ENCODE assay signal across 28 mouse cellular contexts in genomic region chr7:110750834-110751233, GRCm38 (mm10). TPM values are rescaled to one million over a fixed set of nuclear protein-coding genes. Genes with fewer than 3 reads are reported as not detected.
DNase-seq lines count a peak whose midpoint lies in the region; ATAC-seq lines count a peak whose summit lies in the region.
"Had no signal": no experiment of that assay in that cellular context is flagged by ENCODE, and none has a peak within 500 bp of the region (broad histone marks: within the 10 kb centered on the region; RNA-seq: fewer than 3 reads in every experiment).

No protein-coding gene starts in this region.

- H3K4me1 ChIP-seq in limb, embryonic 10.5 days = peaks cover 29% of the 10 kb centered on the region

- peak; percentile 41; the same call in 1 of the 2 replicates for ATAC-seq in frontal cortex, adult (ENCODE audit: low TSS enrichment)
- ATAC-seq: activated CD4-positive, CD25-positive, alpha-beta regulatory T cell, adult 4 months; CD4-positive, CD25-positive, alpha-beta regulatory T cell, adult 4 months; forebrain, embryonic 14.5 days; forebrain, embryonic 16.5 days; Patski had no signal

- 78% methylated on average over 4 of the region's 4 CpGs for WGBS in limb, embryonic 10.5 days

- H3K4me3 ChIP-seq in limb, embryonic 10.5 days = no peak overlapping the region
- H3K4me3 ChIP-seq: embryonic facial prominence, embryonic 13.5 days; embryonic facial prominence, embryonic 15.5 days; erythroblast, embryonic 14.5 days; forebrain, embryonic 10.5 days; forebrain, embryonic 12.5 days had no signal

- DNase-seq in frontal cortex, postnatal 25 days (ENCODE audit: low spot score in 2 of 2) = no peak
- DNase-seq in brain, adult 2 months (ENCODE audit: low read depth, low spot score) = peak; percentile 54
- no peak for DNase-seq in limb, embryonic 10.5 days (ENCODE audit: low spot score)
- DNase-seq in gastrocnemius, postnatal 4 days (ENCODE audit: low spot score in 2 of 2) = no peak
- DNase-seq in kidney, postnatal 14 days = no peak
- DNase-seq: adrenal gland, adult 8-10 months; adrenal gland, postnatal 14 days; adrenal gland, postnatal 36 days; B cell, adult 2 months; cerebellum, adult 11 months; cerebellum, adult 18-20 months; cerebellum, adult 8-10 months; cerebellum, adult 9-11 months; cerebellum, postnatal 14 days; cerebellum, postnatal 36 days had no signal

- H3K9me3 ChIP-seq in limb, embryonic 10.5 days (replicated peaks) = no peaks in the 10 kb centered on the region
- H3K9me3 ChIP-seq: embryonic facial prominence, embryonic 13.5 days; embryonic facial prominence, embryonic 15.5 days; forebrain, embryonic 10.5 days; forebrain, embryonic 12.5 days; G1E had no signal

- H3K36me3 ChIP-seq in limb, embryonic 10.5 days = no peaks in the 10 kb centered on the region
- H3K36me3 ChIP-seq: embryonic facial prominence, embryonic 13.5 days; embryonic facial prominence, embryonic 15.5 days; forebrain, embryonic 10.5 days; forebrain, embryonic 12.5 days; G1E had no signal

- H3K27ac ChIP-seq in limb, embryonic 10.5 days = peak overlapping the region; percentile 3; the same call in 1 of the 2 replicates
- H3K27ac ChIP-seq: embryonic facial prominence, embryonic 13.5 days; embryonic facial prominence, embryonic 15.5 days; forebrain, embryonic 10.5 days; forebrain, embryonic 12.5 days had no signal

- no peaks in the 10 kb centered on the region for H3K27me3 ChIP-seq in limb, embryonic 10.5 days (ENCODE audit: low read depth, poor library complexity, severe bottlenecking)
- H3K27me3 ChIP-seq: CH12.LX; embryonic facial prominence, embryonic 13.5 days; embryonic facial prominence, embryonic 15.5 days; forebrain, embryonic 12.5 days; Patski had no signal

RNA-seq across cellular contexts. Expression of gene Ampd3, which starts 17.2 kb away (rescaled TPM):
- 1.0 and 1.9 TPM in 2 replicates for polyA plus RNA-seq in limb, embryonic 10.5 days (2016; fragmentation: Nextera tagmentation; extraction: Ambion mirVana)
- 1 to 10 TPM; 8.7 to 8.8 TPM for total RNA-seq in gastrocnemius, postnatal 4 days (2021)
